Mouse (Mus musculus): ENCODE data around the gene Gm10134. TPM values are rescaled to one million over a fixed set of nuclear protein-coding genes. Genes with fewer than 3 reads are reported as not detected.

Gm10134 gene
- polyA plus RNA-seq, 1 experiment from 2014 or later, result 11.8 TPM

DNA sequence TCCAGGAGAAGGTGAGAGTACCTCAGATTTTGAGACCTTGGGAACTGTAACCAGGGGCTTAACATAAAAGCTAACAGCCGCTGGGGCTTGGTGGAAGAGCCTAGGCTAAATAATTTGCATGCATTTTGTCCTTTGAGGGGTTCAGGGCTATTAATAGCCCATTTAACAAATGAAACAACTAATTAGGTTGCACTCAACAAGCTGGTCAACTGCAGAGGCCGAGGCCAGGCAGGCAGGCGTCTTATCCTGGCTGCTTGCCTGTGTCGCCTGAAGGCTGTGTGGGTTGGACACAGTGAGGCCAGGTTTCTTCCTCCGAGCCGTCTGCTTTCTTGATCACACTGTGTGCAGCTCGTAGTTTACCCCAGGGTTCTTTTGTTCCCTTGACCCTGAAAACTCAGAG lies 29.8 kb downstream of the Gm10134 start:
- 57% methylated on average over 7 of the region's 7 CpGs for whole genome bisulfite sequencing
- Histone ChIP-seq H3K27me3 (replicated peaks) (no peaks in the 10 kb centered on the region), H3K4me1 (replicated peaks) (peaks cover 78% of the 10 kb centered on the region), H3K9ac (no peak overlapping the region), H3K27ac (peak overlapping the region; percentile 77; the same call in 1 of the 2 replicates), H3K9me3 (no peaks in the 10 kb centered on the region), H3K4me3 (replicated peaks) (no peak overlapping the region), H3K4me2 (replicated peaks) (peak overlapping the region; percentile 84), H3K36me3 (no peaks in the 10 kb centered on the region)
- ATAC-seq, result no peak

DNA sequence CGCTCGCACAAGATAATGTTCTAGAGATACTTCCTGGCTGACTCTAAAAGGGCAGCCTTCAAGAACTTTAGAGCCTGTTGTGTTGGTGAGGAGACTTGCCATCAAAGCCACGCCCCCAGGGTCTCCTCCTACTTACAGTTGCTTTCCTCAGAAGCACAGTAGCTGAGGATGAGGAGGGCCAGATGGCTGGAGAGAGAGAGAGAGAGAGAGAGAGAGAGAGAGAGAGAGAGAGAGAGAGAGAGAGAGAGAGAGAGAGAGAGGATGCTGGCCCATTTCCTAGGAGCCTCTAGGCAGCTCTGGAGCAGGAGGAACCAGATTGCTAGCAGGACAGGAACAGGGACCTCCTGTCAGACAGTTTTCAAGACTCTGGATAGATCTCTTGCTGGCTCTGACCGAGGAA lies 30.3 kb downstream of the Gm10134 start:
- Histone ChIP-seq H3K36me3 (no peaks in the 10 kb centered on the region), H3K4me2 (replicated peaks) (no peak overlapping the region), H3K27me3 (replicated peaks) (no peaks in the 10 kb centered on the region), H3K4me1 (replicated peaks) (peaks cover 81% of the 10 kb centered on the region), H3K4me3 (replicated peaks) (no peak overlapping the region), H3K27ac (peak overlapping the region; percentile 49; the same call in 1 of the 2 replicates), H3K9ac (no peak overlapping the region), H3K9me3 (no peaks in the 10 kb centered on the region)
- 41% methylated on average over 4 of the region's 4 CpGs for WGBS
- no peak for ATAC-seq

DNA sequence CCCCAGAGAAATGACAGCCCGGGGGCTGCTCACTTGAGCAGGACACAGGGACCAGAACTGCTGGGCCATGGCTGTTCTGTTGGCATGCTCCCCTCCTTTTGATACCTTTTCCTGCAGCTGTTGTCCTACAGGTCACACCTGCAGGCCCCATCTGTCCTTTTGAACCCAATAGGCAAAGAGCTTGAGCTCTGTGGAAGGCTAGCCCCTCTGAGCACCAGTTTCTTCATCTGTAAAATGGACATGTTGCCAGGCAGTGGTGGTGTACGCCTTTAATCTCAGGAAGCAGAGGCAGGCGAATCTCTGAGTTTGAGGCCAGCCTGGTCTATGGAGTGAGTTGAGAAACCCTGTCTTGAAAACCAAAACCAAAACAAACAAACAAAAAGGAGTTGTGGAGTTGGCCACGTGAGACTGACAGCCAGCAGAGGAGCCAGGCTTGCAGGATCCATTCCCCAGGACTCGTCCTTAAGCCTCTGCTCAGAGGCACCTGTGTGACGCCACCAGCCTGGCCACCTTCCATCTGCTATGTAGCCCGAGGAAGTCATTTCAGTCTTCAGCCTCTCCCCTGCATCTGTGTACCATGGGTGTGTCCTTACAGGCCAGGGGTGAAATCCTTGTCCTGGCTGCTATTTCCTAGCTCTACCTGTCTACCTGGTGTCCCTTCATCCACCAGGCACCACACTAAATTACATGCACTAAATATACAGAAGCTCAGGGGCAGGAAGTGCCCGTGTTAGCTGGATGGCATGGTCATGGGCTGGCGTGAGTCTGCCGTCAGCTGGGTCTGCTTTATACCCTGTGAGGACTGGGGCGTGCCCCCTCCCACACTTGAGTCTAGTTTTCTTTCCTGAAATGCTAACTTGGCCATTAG lies 31.1 kb downstream of the Gm10134 start:
- 0 out of 2 replicates have a peak overlapping the region, but pooled peaks have one; percentile 27 for H3K27ac ChIP-seq
- no peak for ATAC-seq
- H3K4me3 ChIP-seq (replicated peaks), result no peak overlapping the region
- H3K9me3 ChIP-seq, result no peaks in the 10 kb centered on the region
- H3K4me1 ChIP-seq (replicated peaks), result peaks cover 84% of the 10 kb centered on the region
- H3K4me2 ChIP-seq (replicated peaks), result no peak overlapping the region
- 76% methylated on average over 11 of the region's 11 CpGs for WGBS
- no peaks in the 10 kb centered on the region for H3K27me3 ChIP-seq (replicated peaks)
- H3K36me3 ChIP-seq, result 0 out of 2 replicates have a peak, but pooled peaks cover under 1% of the 10 kb centered on the region
- no peak overlapping the region for H3K9ac ChIP-seq

DNA sequence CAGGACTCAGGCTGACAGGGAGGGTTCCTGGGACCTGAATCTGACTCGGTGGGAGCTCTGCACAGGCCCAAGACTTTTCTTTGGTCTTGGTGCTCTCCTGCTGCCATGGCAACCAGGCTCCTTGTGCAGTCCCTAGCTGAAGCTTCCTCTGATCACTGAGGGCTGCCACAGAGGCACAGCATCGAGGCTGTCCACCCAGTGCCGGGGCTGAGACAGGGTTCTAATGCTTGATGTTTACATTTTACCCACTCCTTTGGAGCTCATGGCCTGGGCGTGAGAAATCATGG lies 31.7 kb downstream of the Gm10134 start:
- Histone ChIP-seq H3K27me3 (replicated peaks) (no peaks in the 10 kb centered on the region), H3K9me3 (no peaks in the 10 kb centered on the region), H3K9ac (no peak overlapping the region), H3K36me3 (peaks cover 6% of the 10 kb centered on the region; the same call in 1 of the 2 replicates), H3K4me2 (replicated peaks) (no peak overlapping the region), H3K4me1 (replicated peaks) (peaks cover 79% of the 10 kb centered on the region), H3K27ac (no peak overlapping the region), H3K4me3 (replicated peaks) (no peak overlapping the region)
- no peak for ATAC-seq
- 45% methylated on average over 4 of the region's 4 CpGs for WGBS

DNA sequence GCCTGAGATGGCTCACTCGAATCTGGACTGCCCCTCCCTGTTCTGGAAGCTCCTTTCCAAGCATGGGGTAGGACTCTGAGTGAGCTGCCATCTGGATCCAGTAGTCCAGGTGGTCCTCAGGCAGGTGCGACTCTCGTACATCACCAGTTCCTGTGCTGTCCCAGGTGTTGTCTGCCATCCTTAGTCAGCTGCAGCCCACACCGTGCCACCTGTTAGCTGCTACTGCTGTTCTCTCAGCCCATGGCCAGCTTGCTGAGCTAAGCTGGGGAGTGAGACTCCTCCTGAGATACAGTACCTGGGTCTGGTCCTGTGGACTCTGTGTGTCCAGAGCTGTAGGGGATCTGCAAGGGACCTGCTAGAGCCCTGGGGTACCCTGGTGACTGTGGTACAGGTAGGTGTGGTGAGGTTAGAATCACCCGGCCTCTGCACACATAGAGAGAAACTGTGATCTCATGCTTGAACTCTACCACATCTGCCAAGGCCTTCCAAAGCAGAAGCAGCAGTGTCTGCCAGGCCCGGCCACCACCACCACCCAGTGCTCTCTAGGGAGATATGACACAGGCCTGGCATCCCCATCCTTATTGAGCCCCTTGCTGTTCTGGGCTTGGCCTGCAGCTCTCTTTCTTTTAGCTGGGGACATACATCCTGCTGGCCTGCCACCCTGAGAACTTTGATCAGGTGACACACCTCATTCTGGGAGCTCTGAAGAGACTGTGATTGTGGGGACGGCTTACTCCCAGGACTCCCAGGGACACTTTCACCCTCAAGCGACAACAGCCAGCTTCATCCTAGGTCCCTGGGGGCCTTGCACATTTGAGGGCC lies 32.3 kb downstream of the Gm10134 start:
- H3K9me3 ChIP-seq, result no peaks in the 10 kb centered on the region
- H3K27me3 ChIP-seq (replicated peaks), result no peaks in the 10 kb centered on the region
- 70% methylated on average over 8 of the region's 8 CpGs for WGBS
- no peak overlapping the region for H3K9ac ChIP-seq
- H3K4me2 ChIP-seq (replicated peaks), result peak overlapping the region; percentile 18; the same call in 1 of the 2 replicates
- H3K4me3 ChIP-seq (replicated peaks), result no peak overlapping the region
- ATAC-seq, result no peak; the same call in 1 of the 2 replicates
- peaks cover 6% of the 10 kb centered on the region; the same call in 1 of the 2 replicates for H3K36me3 ChIP-seq
- H3K27ac ChIP-seq, result peak overlapping the region; percentile 72
- H3K4me1 ChIP-seq (replicated peaks), result peaks cover 74% of the 10 kb centered on the region

DNA sequence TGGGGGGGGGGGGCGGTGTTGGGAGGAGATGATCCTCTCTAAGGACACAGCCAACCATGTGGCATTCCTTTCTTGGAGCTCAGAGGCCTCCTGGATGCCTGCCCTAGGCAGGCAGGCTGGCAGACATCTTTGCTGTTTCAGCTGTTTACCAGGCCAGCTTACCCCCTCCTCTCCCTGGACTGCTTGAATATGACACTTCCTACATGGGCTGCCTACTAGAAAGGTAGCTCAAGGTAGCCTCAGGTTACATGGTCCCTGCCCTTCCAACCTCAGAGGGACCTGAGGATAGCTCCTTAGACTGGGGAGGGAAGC lies 32.9 kb downstream of the Gm10134 start:
- WGBS, result 70% methylated on average over 1 of the region's 1 CpGs
- Histone ChIP-seq H3K9ac (0 out of 2 replicates have a peak overlapping the region, but pooled peaks have one; percentile 26), H3K9me3 (no peaks in the 10 kb centered on the region), H3K27ac (peak overlapping the region; percentile 72), H3K36me3 (peaks cover 6% of the 10 kb centered on the region; the same call in 1 of the 2 replicates), H3K4me3 (replicated peaks) (no peak overlapping the region), H3K4me1 (replicated peaks) (peaks cover 71% of the 10 kb centered on the region), H3K27me3 (replicated peaks) (no peaks in the 10 kb centered on the region), H3K4me2 (replicated peaks) (peak overlapping the region; percentile 18; the same call in 1 of the 2 replicates)
- ATAC-seq, result 0 out of 2 replicates have a peak, but pooled peaks have one; percentile 3

DNA sequence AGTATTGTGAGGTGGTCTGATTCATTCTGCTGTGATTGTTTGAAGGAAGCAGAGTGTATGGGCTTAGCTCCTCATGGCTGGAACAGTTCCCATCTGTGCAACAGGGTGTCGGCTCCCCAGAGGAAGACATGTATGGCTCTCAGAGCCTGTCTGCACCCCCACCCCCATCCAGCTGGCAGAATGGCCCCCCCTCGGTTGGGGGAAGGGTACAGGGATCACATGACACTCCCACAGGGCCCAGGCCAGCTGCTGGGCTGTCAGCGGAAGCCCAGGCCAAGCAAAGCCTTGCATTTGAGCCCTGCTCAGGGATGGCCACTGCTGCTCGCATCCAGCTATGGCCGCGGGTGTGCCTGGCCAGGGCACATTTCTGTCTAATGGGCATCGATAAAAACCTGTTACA lies 33.3 kb downstream of the Gm10134 start:
- H3K27me3 ChIP-seq (replicated peaks), result no peaks in the 10 kb centered on the region
- ATAC-seq, result peak; percentile 46
- no peaks in the 10 kb centered on the region for H3K9me3 ChIP-seq
- 0 out of 2 replicates have a peak overlapping the region, but pooled peaks have one; percentile 10 for H3K9ac ChIP-seq
- peak overlapping the region; percentile 72 for H3K27ac ChIP-seq
- WGBS, result 42% methylated on average over 7 of the region's 7 CpGs
- H3K4me1 ChIP-seq (replicated peaks), result peaks cover 67% of the 10 kb centered on the region
- no peak overlapping the region for H3K4me3 ChIP-seq (replicated peaks)
- H3K36me3 ChIP-seq, result peaks cover 9% of the 10 kb centered on the region; the same call in 1 of the 2 replicates
- H3K4me2 ChIP-seq (replicated peaks), result peak overlapping the region; percentile 18; the same call in 1 of the 2 replicates

DNA sequence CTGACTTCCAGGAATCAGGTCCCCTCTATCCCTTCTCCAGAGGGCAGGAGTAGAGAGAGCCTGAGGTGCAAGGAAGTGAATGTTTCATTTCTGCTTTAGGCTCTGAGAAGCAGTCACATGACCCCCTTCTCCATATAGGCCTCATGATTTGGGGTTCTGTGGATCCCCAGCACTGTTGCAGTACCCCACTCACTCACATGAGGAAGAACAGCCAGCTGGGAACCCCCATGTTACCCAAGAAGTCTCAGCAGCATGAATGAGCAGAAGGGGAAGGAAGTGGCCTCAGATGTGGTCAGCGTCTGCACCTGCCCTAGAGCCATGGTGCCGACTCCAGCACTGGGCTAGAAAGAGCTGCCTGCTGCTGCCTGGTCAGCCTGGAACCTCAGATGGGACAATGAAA lies 34.1 kb downstream of the Gm10134 start:
- no peak overlapping the region for H3K9ac ChIP-seq
- H3K4me3 ChIP-seq (replicated peaks), result no peak overlapping the region
- no peak overlapping the region for H3K4me2 ChIP-seq (replicated peaks)
- H3K9me3 ChIP-seq, result no peaks in the 10 kb centered on the region
- no peaks in the 10 kb centered on the region for H3K27me3 ChIP-seq (replicated peaks)
- no peak for ATAC-seq
- H3K27ac ChIP-seq, result 0 out of 2 replicates have a peak overlapping the region, but pooled peaks have one; percentile 72
- WGBS, result 73% methylated on average over 2 of the region's 2 CpGs
- H3K36me3 ChIP-seq, result peaks cover 13% of the 10 kb centered on the region
- H3K4me1 ChIP-seq (replicated peaks), result peaks cover 61% of the 10 kb centered on the region

DNA sequence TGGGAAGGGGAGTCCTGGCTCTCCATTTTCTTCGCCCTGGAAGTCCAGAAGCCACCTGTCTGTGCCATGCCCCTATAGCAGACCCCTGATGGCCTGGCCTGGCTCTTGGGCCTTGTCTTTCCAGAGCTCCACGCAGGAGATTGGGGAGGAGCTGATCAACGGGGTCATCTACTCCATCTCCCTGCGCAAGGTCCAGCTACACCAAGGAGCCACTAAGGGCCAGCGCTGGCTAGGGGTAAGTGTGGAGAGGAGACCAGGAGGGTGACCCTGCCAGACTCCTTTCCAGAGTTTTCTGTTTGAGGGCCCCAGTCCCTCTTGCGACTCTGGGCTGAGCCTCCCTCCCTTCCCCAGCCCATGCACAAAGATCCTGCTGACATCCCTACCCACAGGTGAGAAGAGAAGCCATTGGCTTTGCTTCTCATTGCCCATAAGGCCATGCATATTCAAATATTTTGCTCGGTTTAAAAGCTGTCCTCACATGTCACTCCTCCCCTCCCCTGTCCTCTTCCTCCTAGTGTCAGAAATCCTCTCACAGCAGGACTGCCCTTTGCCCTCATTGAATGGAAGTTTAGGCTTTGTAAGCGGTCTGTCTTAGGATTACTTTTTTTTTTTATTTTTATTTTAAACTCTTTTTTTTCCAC lies 34.8 kb downstream of the Gm10134 start:
- Histone ChIP-seq H3K4me3 (replicated peaks) (no peak overlapping the region), H3K27ac (no peak overlapping the region), H3K4me2 (replicated peaks) (no peak overlapping the region), H3K27me3 (replicated peaks) (no peaks in the 10 kb centered on the region), H3K4me1 (replicated peaks) (peaks cover 54% of the 10 kb centered on the region), H3K36me3 (peaks cover 20% of the 10 kb centered on the region), H3K9me3 (no peaks in the 10 kb centered on the region), H3K9ac (no peak overlapping the region)
- WGBS, result 78% methylated on average over 8 of the region's 8 CpGs
- no peak for ATAC-seq

DNA sequence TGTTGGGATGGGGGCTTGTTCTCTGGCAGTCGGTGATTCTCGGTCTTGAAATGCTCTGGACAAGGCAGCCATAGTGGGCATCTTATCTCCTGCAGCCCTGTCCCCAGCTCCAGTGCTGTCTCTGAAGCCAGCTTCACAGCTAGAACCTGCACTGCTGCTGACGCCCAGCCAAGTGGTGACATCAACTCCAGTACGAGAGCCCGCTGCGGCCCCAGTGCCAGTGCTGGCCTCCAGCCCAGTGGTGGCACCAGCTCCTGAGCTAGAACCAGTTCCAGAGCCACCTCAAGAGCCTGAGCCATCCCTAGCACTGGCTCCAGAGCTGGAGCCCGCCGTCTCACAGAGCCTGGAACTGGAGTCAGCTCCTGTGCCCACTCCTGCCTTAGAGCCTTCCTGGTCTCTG lies 38.0 kb downstream of the Gm10134 start:
- Histone ChIP-seq H3K4me1 (replicated peaks) (peaks cover 23% of the 10 kb centered on the region), H3K4me2 (replicated peaks) (no peak overlapping the region), H3K9ac (no peak overlapping the region), H3K27me3 (replicated peaks) (no peaks in the 10 kb centered on the region), H3K9me3 (no peaks in the 10 kb centered on the region), H3K4me3 (replicated peaks) (no peak overlapping the region), H3K27ac (no peak overlapping the region), H3K36me3 (peaks cover 26% of the 10 kb centered on the region)
- 95% methylated on average over 8 of the region's 8 CpGs for WGBS
- no peak for ATAC-seq

DNA sequence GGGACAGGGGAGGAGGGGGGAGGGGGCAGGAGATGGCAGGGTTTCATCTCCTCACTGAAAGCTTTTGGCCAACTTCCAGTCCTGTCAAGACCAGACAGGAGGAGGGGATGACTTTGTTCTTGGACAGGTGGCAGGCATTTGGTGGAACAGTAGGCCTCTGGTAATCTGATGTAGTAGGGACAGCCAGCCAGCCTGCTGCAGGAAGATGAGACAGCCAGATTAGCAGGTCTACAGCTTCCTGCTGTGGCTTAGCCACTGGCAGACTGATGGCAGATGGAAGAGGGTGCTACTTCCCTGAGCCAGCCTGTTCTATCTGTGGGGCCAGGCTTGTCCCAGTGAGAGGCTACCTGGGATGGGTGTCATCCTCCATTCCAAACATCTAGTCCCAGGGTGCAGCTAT lies 40.1 kb downstream of the Gm10134 start:
- Histone ChIP-seq H3K27me3 (replicated peaks) (no peaks in the 10 kb centered on the region), H3K4me3 (replicated peaks) (no peak overlapping the region), H3K9me3 (no peaks in the 10 kb centered on the region), H3K9ac (no peak overlapping the region), H3K4me2 (replicated peaks) (no peak overlapping the region), H3K4me1 (replicated peaks) (0 out of 2 replicates have a peak, but pooled peaks cover 3% of the 10 kb centered on the region), H3K36me3 (peaks cover 46% of the 10 kb centered on the region), H3K27ac (no peak overlapping the region)
- ATAC-seq, result no peak

DNA sequence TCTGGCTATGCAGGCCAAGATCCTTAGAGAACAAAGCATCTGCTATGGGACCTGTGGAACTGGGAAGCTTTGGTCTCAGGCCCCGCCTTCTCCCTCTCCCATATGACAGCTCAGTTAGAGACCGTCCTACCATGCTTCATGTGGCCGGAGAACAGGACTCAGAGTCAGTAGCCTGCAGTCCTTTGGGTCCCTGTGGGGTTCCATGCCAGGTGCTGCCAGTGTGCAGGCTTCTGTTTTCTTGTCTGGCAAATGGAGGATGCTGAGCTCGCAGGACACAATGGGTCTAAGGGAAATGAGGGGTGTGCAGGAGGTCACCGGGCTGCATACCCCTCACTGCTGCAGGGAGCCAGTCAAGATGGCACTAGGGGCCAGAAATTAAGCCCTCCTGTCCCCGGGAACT lies 40.7 kb downstream of the Gm10134 start:
- Histone ChIP-seq H3K9ac (no peak overlapping the region), H3K4me2 (replicated peaks) (no peak overlapping the region), H3K9me3 (no peaks in the 10 kb centered on the region), H3K27me3 (replicated peaks) (no peaks in the 10 kb centered on the region), H3K36me3 (peaks cover 50% of the 10 kb centered on the region), H3K4me3 (replicated peaks) (no peak overlapping the region), H3K27ac (no peak overlapping the region), H3K4me1 (replicated peaks) (no peaks in the 10 kb centered on the region)
- WGBS, result 81% methylated on average over 6 of the region's 6 CpGs
- ATAC-seq, result no peak

Measured in intestine, embryonic 15.5 days (tissue).